Mouse (Mus musculus) liver, embryonic 11.5 days (tissue): Measurements from ENCODE around the gene Nebl. TPM values are rescaled to one million over a fixed set of nuclear protein-coding genes. Genes with fewer than 3 reads are reported as not detected.

Experiments used
- microRNA-seq: library from miRNA; unstranded; fragments of <30 nt; microRNA quantifications from one replicate; pipeline ENCODE4, GENCODE M21; 2017; ENCODE audit warnings: borderline number of aligned reads
- polyA plus RNA-seq: library from polyadenylated mRNA; unstranded; fragments of >200 nt; fragmentation: Nextera tagmentation; extraction: Ambion mirVana; gene quantifications from 2 replicates; pipeline ENCODE4 v1.2.1, GENCODE M21; 2014

Gene Nebl
- polyA plus RNA-seq, 1 experiment from 2014 or later: 3.1 TPM

Small RNAs within 50 kb of the gene (microRNA-seq; reads per million reads assigned to microRNA genes)
- not detected for gene Mir6419
